Mouse (Mus musculus) hindbrain, embryonic 10.5 days (tissue): Measurements from ENCODE around the gene Ttc39b. TPM values are rescaled to one million over a fixed set of nuclear protein-coding genes. Genes with fewer than 3 reads are reported as not detected.

Experiments
- DNase-seq: peaks from one replicate; pipeline ENCODE4 v3.0.0-alpha.2; 2017; ENCODE audit warnings: low spot score
- H3K27ac ChIP-seq: fragments of 300-500 bp; sonication (generic); 2 replicates; pipeline ENCODE4 v1.5.1; 2016; ENCODE audit warnings: mild to moderate bottlenecking, moderate library complexity
- H3K27me3 ChIP-seq: fragments of 300-500 bp; sonication (generic); 2 replicates; pipeline ENCODE4 v1.6.1; 2016; ENCODE audit warnings: mild to moderate bottlenecking; ENCODE audit not compliant: poor library complexity, insufficient read depth, severe bottlenecking
- H3K36me3 ChIP-seq: fragments of 300-500 bp; sonication (generic); 2 replicates; pipeline ENCODE4 v1.6.1; 2016; ENCODE audit warnings: mild to moderate bottlenecking, moderate library complexity
- H3K4me1 ChIP-seq: fragments of 300-500 bp; sonication (generic); replicated peaks from 2 replicates; pipeline ENCODE4 v1.6.1; 2016; ENCODE audit warnings: mild to moderate bottlenecking
- H3K4me3 ChIP-seq: fragments of 300-500 bp; sonication (generic); 2 replicates; pipeline ENCODE4 v1.5.1; 2016; ENCODE audit warnings: mild to moderate bottlenecking, moderate library complexity
- H3K9me3 ChIP-seq: fragments of 300-500 bp; sonication (generic); 2 replicates; pipeline ENCODE4 v1.6.1; 2016; ENCODE audit warnings: mild to moderate bottlenecking, moderate library complexity
- WGBS: fragments of 180-500 bp; shearing (Covaris S2); methylation state at CpG from one replicate; pipeline ENCODE4 v1.1.7; 2016; 5-methylcytosine and 5-hydroxymethylcytosine counted together
- polyA plus RNA-seq: library from polyadenylated mRNA; unstranded; fragments of >200 nt; fragmentation: Nextera tagmentation; extraction: Ambion mirVana; gene quantifications from 2 replicates; pipeline ENCODE4 v1.2.1, GENCODE M21; 2016

The Ttc39b gene
- polyA plus RNA-seq, 1 experiment from 2014 or later, result 2.5 TPM

GRCm38 (mm10) chr4:83330369-83330768 lies 6.3 kb upstream of the Ttc39b start:
- no peaks in the 10 kb centered on the region for H3K9me3 ChIP-seq
- H3K36me3 ChIP-seq, result no peaks in the 10 kb centered on the region
- no peak overlapping the region for H3K27ac ChIP-seq
- no peaks in the 10 kb centered on the region for H3K4me1 ChIP-seq
- H3K27me3 ChIP-seq, result peaks cover 3% of the 10 kb centered on the region; the same call in 1 of the 2 replicates
- 79% methylated on average over 4 of the region's 4 CpGs for WGBS
- H3K4me3 ChIP-seq, result no peak overlapping the region
- DNase-seq, result no peak

GRCm38 (mm10) chr4:83329615-83330014 lies 5.6 kb upstream of the Ttc39b start:
- Histone ChIP-seq H3K4me1 (peaks cover under 1% of the 10 kb centered on the region; the same call in 1 of the 2 replicates), H3K9me3 (no peaks in the 10 kb centered on the region), H3K4me3 (no peak overlapping the region), H3K27me3 (peaks cover 8% of the 10 kb centered on the region; the same call in 1 of the 2 replicates), H3K36me3 (no peaks in the 10 kb centered on the region), H3K27ac (no peak overlapping the region)
- 53% methylated on average over 4 of the region's 4 CpGs for WGBS
- DNase-seq, result no peak

GRCm38 (mm10) chr4:83328026-83328945 lies 4.2 kb upstream of the Ttc39b start:
- 55% methylated on average over 9 of the region's 9 CpGs for WGBS
- Histone ChIP-seq H3K4me3 (no peak overlapping the region), H3K27me3 (peaks cover 8% of the 10 kb centered on the region; the same call in 1 of the 2 replicates), H3K27ac (no peak overlapping the region), H3K36me3 (no peaks in the 10 kb centered on the region), H3K9me3 (no peaks in the 10 kb centered on the region), H3K4me1 (peaks cover 13% of the 10 kb centered on the region)
- no peak for DNase-seq

- WGBS, result 73% methylated on average over 4 of the region's 4 CpGs
- Histone ChIP-seq H3K27me3 (peaks cover 15% of the 10 kb centered on the region), H3K36me3 (no peaks in the 10 kb centered on the region), H3K4me1 (peaks cover 17% of the 10 kb centered on the region), H3K9me3 (no peaks in the 10 kb centered on the region), H3K4me3 (no peak overlapping the region), H3K27ac (no peak overlapping the region)
- DNase-seq, result no peak
Measured at GRCm38 (mm10) chr4:83327526-83327925, 3.5 kb upstream of the Ttc39b start.

- WGBS, result 62% methylated on average over 5 of the region's 5 CpGs
- Histone ChIP-seq H3K27me3 (peaks cover 28% of the 10 kb centered on the region), H3K36me3 (no peaks in the 10 kb centered on the region), H3K4me3 (no peak overlapping the region), H3K27ac (no peak overlapping the region), H3K4me1 (peaks cover 17% of the 10 kb centered on the region), H3K9me3 (no peaks in the 10 kb centered on the region)
- no peak for DNase-seq
Measured at GRCm38 (mm10) chr4:83325366-83325765, 1.3 kb upstream of the Ttc39b start.

- peak; percentile 83 for DNase-seq
- Histone ChIP-seq H3K9me3 (no peaks in the 10 kb centered on the region), H3K4me3 (peak overlapping the region; percentile 81), H3K36me3 (no peaks in the 10 kb centered on the region), H3K4me1 (peaks cover 17% of the 10 kb centered on the region), H3K27ac (peak overlapping the region; percentile 80), H3K27me3 (peaks cover 28% of the 10 kb centered on the region)
- 3% methylated on average over 48 of the region's 48 CpGs for WGBS
Measured at GRCm38 (mm10) chr4:83323201-83323903, 703 bp downstream of the Ttc39b start.

GRCm38 (mm10) chr4:83319736-83320135 lies 4.3 kb downstream of the Ttc39b start:
- H3K36me3 ChIP-seq, result no peaks in the 10 kb centered on the region
- H3K27ac ChIP-seq, result no peak overlapping the region
- H3K9me3 ChIP-seq, result no peaks in the 10 kb centered on the region
- WGBS, result 94% methylated on average over 4 of the region's 4 CpGs
- H3K27me3 ChIP-seq, result peaks cover 19% of the 10 kb centered on the region
- DNase-seq, result no peak
- H3K4me3 ChIP-seq, result no peak overlapping the region
- peaks cover 26% of the 10 kb centered on the region for H3K4me1 ChIP-seq

GRCm38 (mm10) chr4:83318758-83319157 lies 5.3 kb downstream of the Ttc39b start:
- H3K4me1 ChIP-seq, result peaks cover 21% of the 10 kb centered on the region
- H3K27me3 ChIP-seq, result peaks cover 19% of the 10 kb centered on the region
- WGBS, result 45% methylated on average over 3 of the region's 3 CpGs
- no peak overlapping the region for H3K4me3 ChIP-seq
- no peaks in the 10 kb centered on the region for H3K36me3 ChIP-seq
- H3K27ac ChIP-seq, result no peak overlapping the region
- H3K9me3 ChIP-seq, result no peaks in the 10 kb centered on the region
- DNase-seq, result no peak

- no peaks in the 10 kb centered on the region for H3K9me3 ChIP-seq
- no peak overlapping the region for H3K27ac ChIP-seq
- H3K4me1 ChIP-seq, result peaks cover 13% of the 10 kb centered on the region
- peaks cover 16% of the 10 kb centered on the region for H3K27me3 ChIP-seq
- no peak for DNase-seq
- 72% methylated on average over 3 of the region's 3 CpGs for WGBS
- H3K36me3 ChIP-seq, result no peaks in the 10 kb centered on the region
- H3K4me3 ChIP-seq, result no peak overlapping the region
Measured at GRCm38 (mm10) chr4:83317826-83318348, 6.2 kb downstream of the Ttc39b start.

GRCm38 (mm10) chr4:83316718-83317117 lies 7.3 kb downstream of the Ttc39b start:
- H3K36me3 ChIP-seq, result no peaks in the 10 kb centered on the region
- WGBS, result 76% methylated on average over 3 of the region's 3 CpGs
- no peak for DNase-seq

GRCm38 (mm10) chr4:83315930-83316329 lies 8.1 kb downstream of the Ttc39b start:
- H3K27me3 ChIP-seq, result no peaks in the 10 kb centered on the region
- peaks cover 13% of the 10 kb centered on the region for H3K4me1 ChIP-seq
- 74% methylated on average over 4 of the region's 4 CpGs for WGBS
- H3K36me3 ChIP-seq, result no peaks in the 10 kb centered on the region
- no peak for DNase-seq
- no peak overlapping the region for H3K27ac ChIP-seq
- H3K4me3 ChIP-seq, result no peak overlapping the region
- no peaks in the 10 kb centered on the region for H3K9me3 ChIP-seq

More at GRCm38 (mm10) chr4:83316718-83317117, 7.3 kb downstream of the Ttc39b start:
- H3K4me3 ChIP-seq, result no peak overlapping the region
- peaks cover 5% of the 10 kb centered on the region; the same call in 1 of the 2 replicates for H3K27me3 ChIP-seq
- H3K9me3 ChIP-seq, result no peaks in the 10 kb centered on the region
- H3K27ac ChIP-seq, result no peak overlapping the region
- H3K4me1 ChIP-seq, result peaks cover 13% of the 10 kb centered on the region

GRCm38 (mm10) chr4:83314922-83315881 lies 8.9 kb downstream of the Ttc39b start:
- Histone ChIP-seq H3K36me3 (no peaks in the 10 kb centered on the region), H3K4me1 (peaks cover 13% of the 10 kb centered on the region), H3K27ac (peak overlapping the region; percentile 23; the same call in 1 of the 2 replicates), H3K4me3 (no peak overlapping the region), H3K9me3 (no peaks in the 10 kb centered on the region), H3K27me3 (no peaks in the 10 kb centered on the region)
- no peak for DNase-seq
- WGBS, result 54% methylated on average over 13 of the region's 13 CpGs
